Mouse (Mus musculus) neural tube, embryonic 11.5 days (tissue): ENCODE measurements at regions not wholly inside any gene's neighbourhood (a gene's known extent, or its start where the extent isn't known, plus 50 kb on each side); places are given as distances from the start of the nearest gene placed in this dataset.

Experiments
- ATAC-seq: fragments of 200-750 bp; cut with Nextera tagmentation; 2 replicates; pipeline ENCODE4 v1.8.0; 2017; ENCODE audit warnings: moderate number of reproducible peaks, mild to moderate bottlenecking, moderate TSS enrichment, moderate library complexity; ENCODE audit not compliant: insufficient read depth, low FRiP score, low TSS enrichment
- DNase-seq: peaks from one replicate; pipeline ENCODE4 v3.0.0-alpha.2; 2015; ENCODE audit warnings: low spot score
- H3K27ac ChIP-seq: fragments of 300-500 bp; sonication (generic); 2 replicates; pipeline ENCODE4 v1.5.1; 2014; ENCODE audit warnings: low read depth, mild to moderate bottlenecking, low read length
- H3K27me3 ChIP-seq: fragments of 300-500 bp; sonication (generic); 2 replicates; pipeline ENCODE4 v1.6.1; 2014; ENCODE audit warnings: mild to moderate bottlenecking, low read length, mixed read lengths; ENCODE audit not compliant: control insufficient read depth, insufficient read depth
- H3K36me3 ChIP-seq: fragments of 300-500 bp; sonication (generic); 2 replicates; pipeline ENCODE4 v1.6.1; 2014; ENCODE audit warnings: mild to moderate bottlenecking, low read length, moderate library complexity, mixed read lengths; ENCODE audit not compliant: control insufficient read depth, insufficient read depth
- H3K4me1 ChIP-seq: fragments of 300-500 bp; sonication (generic); 2 replicates; pipeline ENCODE4 v1.6.1; 2014; ENCODE audit warnings: low read length, mixed read lengths; ENCODE audit not compliant: control insufficient read depth, insufficient read depth
- H3K4me2 ChIP-seq: fragments of 300-500 bp; sonication (generic); 2 replicates; pipeline ENCODE4 v1.6.1; 2014; ENCODE audit warnings: low read depth, mild to moderate bottlenecking, moderate library complexity
- H3K4me3 ChIP-seq: fragments of 300-500 bp; sonication (generic); 2 replicates; pipeline ENCODE4 v1.5.1; 2014; ENCODE audit warnings: low read depth, low read length
- H3K9ac ChIP-seq: fragments of 300-500 bp; sonication (generic); 2 replicates; pipeline ENCODE4 v1.6.1; 2014; ENCODE audit warnings: mild to moderate bottlenecking, low read length
- H3K9me3 ChIP-seq: fragments of 300-500 bp; sonication (generic); 2 replicates; pipeline ENCODE4 v1.6.1; 2016; ENCODE audit warnings: low read length; ENCODE audit not compliant: control insufficient read depth
- WGBS: fragments of 180-500 bp; shearing (Covaris S2); extraction: QIAGEN DNeasy Blood & Tissue Kit; methylation state at CpG from one replicate; pipeline ENCODE4 v1.1.7; 2014; 5-methylcytosine and 5-hydroxymethylcytosine counted together

DNA sequence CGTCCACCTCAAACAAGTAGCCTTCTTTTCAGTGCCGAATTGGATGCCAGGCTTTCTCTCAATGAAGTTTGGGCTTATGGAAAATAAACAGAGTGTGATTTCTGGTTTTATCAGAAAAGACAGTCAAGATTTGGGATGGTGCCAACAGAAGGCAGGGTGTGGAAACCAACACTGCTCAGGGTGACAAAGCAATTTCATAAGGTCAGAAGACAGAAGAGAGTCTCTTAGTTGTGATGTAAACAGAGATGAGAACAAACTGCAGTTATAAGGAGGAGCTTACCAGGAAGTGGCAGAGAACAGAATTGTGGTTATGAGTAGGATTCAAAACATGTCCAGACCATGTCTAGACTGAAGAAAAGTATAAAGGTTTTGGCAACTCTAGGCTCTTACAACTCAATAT lies 714.3 kb upstream of the Arpp21 start:
- H3K27me3 ChIP-seq: no peaks in the 10 kb centered on the region
- no peak overlapping the region for H3K4me3 ChIP-seq
- no peak overlapping the region for H3K27ac ChIP-seq
- ATAC-seq (no peak), DNase-seq (no peak)
- no peak overlapping the region for H3K9ac ChIP-seq
- 78% methylated on average over 2 of the region's 2 CpGs for WGBS
- H3K4me1 ChIP-seq: no peaks in the 10 kb centered on the region
- no peaks in the 10 kb centered on the region for H3K9me3 ChIP-seq
- H3K36me3 ChIP-seq: no peaks in the 10 kb centered on the region
- no peak overlapping the region for H3K4me2 ChIP-seq

DNA sequence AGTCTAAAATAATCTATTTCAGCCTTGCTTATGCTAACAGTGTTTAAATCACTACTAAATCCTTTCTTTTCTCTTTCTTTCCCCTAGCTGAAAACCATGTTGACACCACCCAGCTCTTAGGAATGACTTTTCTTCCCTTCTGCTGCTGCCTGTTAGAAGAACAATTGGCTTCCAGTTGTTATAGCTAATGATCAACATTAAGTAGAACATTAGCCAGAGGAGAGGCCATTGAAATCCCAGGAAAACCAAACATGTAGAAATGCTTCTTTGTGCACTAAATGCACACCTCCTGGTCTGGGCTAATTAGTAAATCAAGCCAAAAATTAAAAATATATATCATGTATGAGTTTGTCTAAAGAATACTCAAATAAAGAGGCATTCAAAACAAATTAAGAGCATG lies 703.0 kb upstream of the Arpp21 start:
- Histone ChIP-seq H3K4me3 (no peak overlapping the region), H3K36me3 (no peaks in the 10 kb centered on the region), H3K27ac (no peak overlapping the region), H3K9me3 (no peaks in the 10 kb centered on the region), H3K4me1 (no peaks in the 10 kb centered on the region), H3K4me2 (no peak overlapping the region), H3K27me3 (no peaks in the 10 kb centered on the region), H3K9ac (no peak overlapping the region)
- DNase-seq (no peak), ATAC-seq (no peak)

DNA sequence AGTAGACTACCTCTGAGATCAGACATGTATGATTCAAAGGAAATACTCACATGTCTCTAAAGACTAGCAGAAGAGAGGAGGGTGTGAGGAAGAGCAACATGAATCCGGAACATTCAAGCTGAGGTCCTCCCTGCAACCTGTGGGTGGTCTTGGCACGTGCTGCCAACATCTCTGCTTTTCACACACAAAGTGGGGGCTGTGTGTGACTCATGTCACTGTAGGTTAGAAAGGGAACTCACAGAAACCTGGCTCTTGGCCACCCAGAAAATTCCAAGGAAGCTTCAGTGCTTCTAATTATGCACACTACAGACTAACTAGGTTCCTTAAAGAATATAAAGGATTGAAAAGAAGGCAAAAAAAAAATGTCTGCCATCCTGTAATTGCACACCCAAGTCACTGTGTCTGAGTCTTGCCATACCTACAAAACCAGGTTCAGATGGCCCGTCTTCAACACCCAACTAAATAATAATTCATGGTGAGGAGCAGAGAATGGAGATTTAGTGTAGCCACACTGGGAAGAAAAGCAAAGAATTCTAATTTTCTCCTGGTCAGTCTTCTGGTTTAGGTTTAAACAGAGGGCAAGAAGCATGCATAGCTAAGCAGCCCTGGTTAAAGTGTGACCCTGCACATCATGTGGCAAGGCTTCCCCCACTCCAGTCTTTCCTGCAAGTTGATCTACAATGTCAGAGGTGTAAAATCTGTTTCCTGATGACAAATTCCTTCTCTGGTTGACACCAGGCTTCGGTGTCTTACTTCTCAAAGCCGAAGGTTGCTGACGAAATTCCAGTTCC lies 673.8 kb upstream of the Arpp21 start:
- no peak for DNase-seq
- Histone ChIP-seq H3K4me1 (no peaks in the 10 kb centered on the region), H3K36me3 (no peaks in the 10 kb centered on the region), H3K27ac (no peak overlapping the region), H3K4me3 (no peak overlapping the region), H3K27me3 (no peaks in the 10 kb centered on the region), H3K9ac (no peak overlapping the region), H3K9me3 (no peaks in the 10 kb centered on the region), H3K4me2 (no peak overlapping the region)
- WGBS: 77% methylated on average over 6 of the region's 6 CpGs
- ATAC-seq: no peak

DNA sequence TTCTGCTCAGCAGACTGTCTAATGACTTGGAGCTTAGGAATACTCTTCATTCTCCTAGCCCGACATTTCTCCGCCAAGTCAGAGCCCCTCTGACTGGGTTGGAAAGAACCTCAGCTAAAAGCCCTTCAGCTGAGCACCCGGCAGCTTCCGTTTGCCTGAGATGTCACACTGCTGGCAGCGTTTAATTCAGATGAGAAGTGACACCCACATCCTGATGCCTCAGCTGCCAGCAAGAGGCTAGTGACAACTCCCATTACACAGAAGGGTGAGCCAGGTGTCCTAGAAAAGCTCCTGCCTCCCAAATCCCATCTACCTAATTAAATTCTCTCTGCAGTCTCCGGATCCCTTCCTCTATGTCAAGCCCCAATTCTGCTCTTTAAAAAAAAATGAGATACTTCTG lies 670.2 kb upstream of the Arpp21 start:
- Histone ChIP-seq H3K27me3 (no peaks in the 10 kb centered on the region), H3K27ac (no peak overlapping the region), H3K9me3 (no peaks in the 10 kb centered on the region), H3K36me3 (no peaks in the 10 kb centered on the region), H3K4me1 (no peaks in the 10 kb centered on the region), H3K9ac (no peak overlapping the region), H3K4me2 (no peak overlapping the region), H3K4me3 (no peak overlapping the region)
- ATAC-seq: no peak
- WGBS: 93% methylated on average over 6 of the region's 6 CpGs
- no peak for DNase-seq

DNA sequence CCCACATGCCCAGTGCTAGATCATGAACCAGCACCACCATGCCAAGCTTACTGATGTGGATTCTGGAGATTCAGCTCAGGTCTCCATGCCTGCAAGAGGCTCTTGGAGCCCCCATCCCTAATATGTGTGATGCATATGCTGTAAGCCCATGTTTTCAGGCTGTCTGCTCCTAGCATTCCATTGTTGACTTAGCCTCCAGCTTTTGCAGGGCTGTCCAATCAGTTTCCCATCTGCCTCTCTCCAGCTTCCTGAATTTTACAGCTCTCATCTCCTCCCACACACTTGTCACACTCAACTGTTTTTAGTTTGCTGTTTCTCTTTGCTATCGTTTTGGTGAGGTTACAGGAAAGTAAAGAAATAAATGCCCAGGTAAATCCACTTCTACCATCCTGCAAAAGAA lies 629.2 kb upstream of the Arpp21 start:
- no peak overlapping the region for H3K9ac ChIP-seq
- H3K4me2 ChIP-seq: no peak overlapping the region
- no peaks in the 10 kb centered on the region for H3K27me3 ChIP-seq
- H3K36me3 ChIP-seq: no peaks in the 10 kb centered on the region
- 59% methylated on average over 1 of the region's 1 CpGs for WGBS
- ATAC-seq (no peak), DNase-seq (no peak)
- H3K4me1 ChIP-seq: no peaks in the 10 kb centered on the region
- H3K9me3 ChIP-seq: no peaks in the 10 kb centered on the region
- H3K4me3 ChIP-seq: no peak overlapping the region
- H3K27ac ChIP-seq: no peak overlapping the region

DNA sequence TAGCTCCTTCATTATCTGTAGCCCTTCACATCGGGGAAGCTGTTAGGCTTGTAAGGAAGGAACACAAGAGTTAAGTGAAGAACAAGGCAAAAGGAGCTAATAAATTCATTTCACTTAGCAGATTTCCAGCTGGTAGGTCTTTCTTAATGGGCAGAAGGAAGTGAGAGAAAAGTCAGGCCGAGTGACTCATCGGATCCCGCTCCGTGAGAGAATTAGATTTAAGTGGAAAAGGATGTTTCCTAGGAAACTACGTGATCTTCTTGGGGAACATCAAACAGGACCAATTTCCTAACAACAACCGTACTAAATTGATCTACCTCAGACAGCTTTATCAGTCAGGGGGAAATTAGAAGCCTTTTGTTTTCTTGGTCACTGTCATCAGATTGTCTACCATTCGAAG lies 625.4 kb upstream of the Arpp21 start:
- H3K4me3 ChIP-seq: no peak overlapping the region
- no peak overlapping the region for H3K9ac ChIP-seq
- ATAC-seq (no peak), DNase-seq (no peak)
- no peaks in the 10 kb centered on the region for H3K36me3 ChIP-seq
- no peak overlapping the region for H3K4me2 ChIP-seq
- H3K4me1 ChIP-seq: no peaks in the 10 kb centered on the region
- H3K27ac ChIP-seq: no peak overlapping the region
- H3K9me3 ChIP-seq: no peaks in the 10 kb centered on the region
- H3K27me3 ChIP-seq: no peaks in the 10 kb centered on the region
- WGBS: 59% methylated on average over 8 of the region's 8 CpGs

DNA sequence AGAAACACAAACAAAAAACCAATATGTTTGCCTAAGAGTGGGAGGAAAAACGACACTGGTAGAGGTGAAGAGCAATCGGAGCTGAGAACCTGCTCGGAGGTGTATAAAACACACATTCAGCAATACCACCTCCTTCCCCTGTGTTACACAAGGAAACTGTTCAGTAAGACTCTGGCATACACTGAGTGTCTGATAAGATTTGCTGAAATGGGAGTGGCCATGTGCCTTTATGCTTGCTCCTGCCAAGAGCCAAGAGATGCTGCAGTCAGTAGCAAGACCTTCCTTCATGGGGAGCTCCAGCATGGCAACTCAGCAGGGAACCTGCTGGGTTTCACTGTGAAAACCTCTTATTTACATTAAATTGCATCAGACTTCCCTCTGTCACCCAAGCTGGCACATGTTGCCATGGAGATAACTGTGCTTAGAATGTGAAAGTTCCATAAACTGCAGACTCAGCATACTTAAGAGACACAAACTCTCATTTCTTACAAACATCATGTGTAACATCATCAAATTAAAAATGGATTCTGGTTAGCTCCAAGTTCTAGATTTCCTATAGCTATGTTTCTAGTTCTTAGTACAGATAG lies 624.7 kb upstream of the Arpp21 start:
- no peak for ATAC-seq

DNA sequence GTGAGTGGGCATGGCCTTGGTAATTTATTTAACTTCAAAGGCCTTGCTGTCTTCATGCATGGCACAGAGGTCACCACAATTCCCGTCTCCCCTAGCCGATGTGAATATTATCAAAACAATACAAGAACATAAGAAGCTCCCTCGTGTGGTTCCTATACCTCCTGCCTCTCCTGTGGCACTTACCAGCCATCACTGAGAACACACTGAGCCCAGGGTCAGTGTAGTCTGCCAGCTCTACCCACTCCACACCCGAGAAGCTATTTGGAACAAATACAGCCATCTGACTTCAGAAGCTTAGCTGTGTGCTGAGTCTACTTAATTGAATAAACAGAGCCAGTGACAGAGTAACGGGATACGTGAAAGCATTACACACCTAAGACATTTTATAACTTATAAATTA lies 605.7 kb upstream of the Arpp21 start:
- no peaks in the 10 kb centered on the region for H3K36me3 ChIP-seq
- no peaks in the 10 kb centered on the region for H3K27me3 ChIP-seq
- no peaks in the 10 kb centered on the region for H3K9me3 ChIP-seq
- H3K4me1 ChIP-seq: no peaks in the 10 kb centered on the region
- no peak for DNase-seq
- no peak for ATAC-seq
- no peak overlapping the region for H3K4me2 ChIP-seq
- 51% methylated on average over 6 of the region's 6 CpGs for WGBS
- H3K4me3 ChIP-seq: no peak overlapping the region
- H3K27ac ChIP-seq: no peak overlapping the region
- no peak overlapping the region for H3K9ac ChIP-seq

More for the DNA sequence above, 624.7 kb upstream of the Arpp21 start:
- no peak overlapping the region for H3K4me3 ChIP-seq
- 78% methylated on average over 3 of the region's 3 CpGs for WGBS
- no peak overlapping the region for H3K27ac ChIP-seq
- H3K9me3 ChIP-seq: no peaks in the 10 kb centered on the region
- H3K36me3 ChIP-seq: no peaks in the 10 kb centered on the region
- no peak overlapping the region for H3K4me2 ChIP-seq
- no peaks in the 10 kb centered on the region for H3K27me3 ChIP-seq
- H3K9ac ChIP-seq: no peak overlapping the region
- no peaks in the 10 kb centered on the region for H3K4me1 ChIP-seq
- no peak for DNase-seq

DNA sequence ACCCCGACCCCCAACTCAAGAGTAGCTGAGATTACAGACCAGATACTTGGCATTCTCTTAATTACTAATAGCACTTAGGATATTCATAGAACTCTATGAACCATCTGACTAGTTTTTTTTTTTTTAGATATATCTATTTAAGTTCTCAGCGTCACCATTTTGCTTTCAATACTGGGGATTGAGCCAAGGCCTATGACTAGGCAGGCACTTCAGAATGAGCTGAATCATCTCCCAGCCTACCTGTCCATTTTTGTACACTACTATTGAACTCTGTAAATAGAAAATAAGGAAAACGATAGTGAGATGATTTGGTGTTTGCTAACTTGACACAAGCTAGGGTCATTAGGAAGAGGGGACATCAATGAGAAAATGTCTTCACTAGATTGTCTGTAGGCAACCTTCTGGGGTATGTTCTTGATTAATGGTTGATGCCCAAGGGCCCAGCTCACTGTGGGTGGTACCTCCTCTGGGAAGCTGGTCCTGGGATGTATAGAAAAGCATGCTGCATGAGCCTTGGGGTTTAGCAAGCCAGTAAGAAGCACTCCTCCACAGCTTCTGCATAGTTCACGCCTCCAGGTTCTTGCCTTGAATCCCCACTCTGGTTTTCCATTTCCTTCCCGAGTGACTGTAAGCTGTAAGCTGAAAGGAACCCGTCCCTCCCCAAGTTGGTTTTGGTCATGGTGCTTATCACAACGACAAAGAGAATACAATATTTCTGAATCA lies 603.5 kb upstream of the Arpp21 start:
- 81% methylated on average over 7 of the region's 7 CpGs for WGBS
- Histone ChIP-seq H3K4me1 (no peaks in the 10 kb centered on the region), H3K4me2 (no peak overlapping the region)

More for the DNA sequence above, 603.5 kb upstream of the Arpp21 start:
- Histone ChIP-seq H3K9me3 (no peaks in the 10 kb centered on the region), H3K27me3 (no peaks in the 10 kb centered on the region), H3K4me3 (no peak overlapping the region), H3K36me3 (no peaks in the 10 kb centered on the region), H3K27ac (no peak overlapping the region), H3K9ac (no peak overlapping the region)
- ATAC-seq: no peak
- no peak for DNase-seq
